Mouse (Mus musculus) cerebellum, adult (tissue): ENCODE results near the gene Tmem132e.

Source experiments
- ATAC-seq: cut with Nextera tagmentation; 2 replicates; pipeline ENCODE4 v1.9.2; 2017; ENCODE audit warnings: mild to moderate bottlenecking, moderate library complexity, mixed read lengths; ENCODE audit not compliant: insufficient number of reproducible peaks, low FRiP score, low TSS enrichment

Gene Tmem132e

GRCm38 (mm10) chr11:82423521-82423920 lies 34.8 kb downstream of the Tmem132e start:
- no peak for ATAC-seq

DNA sequence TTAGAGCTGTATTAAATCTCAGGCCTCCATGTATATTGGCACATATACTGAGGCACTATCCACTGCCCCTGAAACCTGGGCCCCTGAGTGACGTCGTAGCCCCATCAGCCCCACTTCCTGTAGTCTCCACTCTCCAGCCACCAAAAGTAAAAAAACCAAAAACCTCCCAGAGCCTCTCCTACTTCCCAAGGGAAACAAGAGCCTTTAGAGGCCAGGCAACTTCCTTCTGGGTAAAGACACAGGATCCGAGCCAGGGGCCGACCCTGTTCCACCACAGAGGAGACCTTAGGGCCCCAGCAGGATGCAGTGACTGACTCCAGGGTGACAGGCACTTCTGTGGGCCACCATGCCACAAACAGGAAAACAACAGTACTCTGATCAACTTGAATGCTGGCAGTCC lies 40.1 kb downstream of the Tmem132e start:
- no peak for ATAC-seq

- ATAC-seq: no peak
Measured at GRCm38 (mm10) chr11:82434091-82434831, 45.6 kb downstream of the Tmem132e start.

GRCm38 (mm10) chr11:82434832-82435182 lies 46.1 kb downstream of the Tmem132e start:
- no peak for ATAC-seq

DNA sequence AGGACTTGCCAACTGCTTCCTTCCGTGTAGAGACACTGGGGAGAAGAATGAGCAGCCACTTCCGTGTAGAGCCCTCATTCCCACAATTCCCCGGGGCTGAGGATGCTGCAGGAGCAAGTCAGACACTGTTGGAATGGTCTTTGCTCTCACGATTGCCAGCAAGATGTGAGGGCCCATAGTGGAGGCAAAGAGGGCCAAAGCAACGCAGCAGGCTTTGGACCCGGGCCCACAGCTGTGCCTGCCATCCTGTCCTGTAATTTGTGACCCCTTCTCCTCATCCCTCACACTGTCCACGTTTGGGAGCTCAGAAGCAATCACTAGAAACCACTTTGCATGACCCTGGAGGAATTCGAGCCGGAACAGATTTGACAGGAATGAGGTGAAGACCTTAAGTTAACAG lies 59.8 kb downstream of the Tmem132e start:
- ATAC-seq: no peak

DNA sequence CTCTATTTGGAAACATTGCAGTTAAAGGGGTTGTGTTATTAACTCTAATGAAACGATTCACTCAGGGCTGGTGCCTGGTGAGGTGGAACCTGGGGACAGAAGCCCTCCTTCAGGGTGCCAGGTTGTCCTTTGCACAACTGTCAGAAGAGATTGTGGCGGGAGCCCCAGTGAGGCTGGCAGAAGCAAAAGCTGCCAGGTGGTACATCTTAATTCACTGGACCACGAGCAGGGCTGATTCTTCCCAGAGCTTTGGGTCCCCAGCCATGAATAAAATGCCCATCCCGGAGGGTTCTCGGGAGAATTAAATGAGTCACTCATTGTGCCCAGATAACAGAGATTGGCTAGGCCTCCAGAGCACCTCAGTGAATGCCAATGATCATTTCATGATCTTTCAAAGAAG lies 63.8 kb downstream of the Tmem132e start:
- no peak for ATAC-seq

DNA sequence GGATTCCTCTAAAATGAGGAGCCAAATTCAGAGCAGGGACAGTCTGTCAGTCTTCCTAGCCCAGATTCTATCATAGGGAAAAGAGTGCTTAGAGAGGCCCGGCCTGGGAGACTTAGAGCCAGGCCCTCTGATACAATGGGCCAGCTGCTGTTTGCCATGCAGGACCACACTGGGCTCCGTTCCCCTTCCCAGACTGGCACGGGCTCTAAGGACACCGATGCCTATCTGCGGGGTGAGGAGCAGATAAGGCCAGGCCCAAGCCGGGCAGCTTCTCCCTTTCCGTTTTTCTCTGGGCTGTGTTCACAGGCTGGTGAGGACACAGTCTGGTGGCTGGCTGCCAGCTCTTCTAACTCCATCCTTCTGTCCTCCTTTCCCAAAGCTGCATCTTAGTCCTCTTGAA lies 64.5 kb downstream of the Tmem132e start:
- ATAC-seq: no peak

DNA sequence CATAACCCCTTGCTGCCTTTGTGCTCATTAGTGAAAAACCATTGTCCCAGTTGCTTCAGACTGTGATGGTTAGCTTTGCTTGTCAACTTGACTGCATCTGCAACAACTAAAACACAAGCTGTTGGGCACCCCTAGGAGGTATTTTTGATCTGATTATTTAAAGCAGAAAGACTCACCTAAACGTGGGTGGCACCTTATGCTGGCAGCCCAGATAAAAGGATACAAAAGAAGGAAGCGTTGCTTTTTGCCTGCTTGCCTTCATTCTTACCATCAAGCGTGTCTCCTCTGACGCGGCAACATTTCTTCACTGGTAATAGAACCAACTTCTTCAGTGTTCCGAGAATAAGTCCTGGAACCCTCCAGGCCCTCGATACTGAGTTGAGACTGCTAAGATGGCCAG lies 72.6 kb downstream of the Tmem132e start:
- no peak for ATAC-seq

DNA sequence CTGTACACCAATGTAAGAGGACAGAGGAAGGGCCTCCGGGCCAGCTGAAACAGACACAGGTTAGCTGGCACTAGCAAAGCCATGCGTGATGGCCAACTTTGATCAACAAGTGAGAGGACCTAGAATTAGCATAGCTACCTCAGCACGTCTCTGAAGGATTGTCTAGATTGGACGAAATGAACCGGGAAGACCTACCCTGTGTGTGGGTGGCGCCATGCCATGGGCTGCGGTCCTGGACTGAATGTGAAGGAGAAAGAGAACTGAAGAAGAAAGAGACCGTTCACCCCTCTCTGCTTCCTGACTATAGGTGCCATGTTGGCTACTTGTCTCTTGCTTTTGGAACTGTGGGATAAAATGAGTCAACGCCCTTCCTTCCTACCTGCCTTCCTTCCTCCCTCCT lies 76.8 kb downstream of the Tmem132e start:
- no peak for ATAC-seq

DNA sequence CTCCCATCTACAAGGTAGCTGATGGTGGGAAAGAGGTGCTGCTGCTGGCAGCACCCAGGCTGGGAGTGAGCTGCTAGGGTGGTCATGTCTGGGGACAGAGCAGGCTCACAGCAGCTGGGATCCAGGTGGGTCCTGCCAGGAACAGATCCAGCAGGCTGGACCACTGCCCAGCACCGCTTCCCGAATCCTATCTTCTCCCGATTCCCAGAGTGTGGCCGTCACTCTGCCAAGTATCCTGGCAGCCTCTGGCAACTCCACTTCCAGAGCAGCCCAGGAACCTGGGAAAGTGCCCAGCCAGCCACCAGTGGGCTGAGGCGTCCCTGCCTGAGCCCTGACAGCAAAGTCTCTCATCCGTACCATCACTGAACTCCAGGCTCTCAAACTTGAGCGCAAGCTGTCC lies 78.5 kb downstream of the Tmem132e start:
- 0 out of 2 replicates have a peak, but pooled peaks have one; percentile 58 for ATAC-seq

- ATAC-seq: no peak
Measured at GRCm38 (mm10) chr11:82471076-82471475, 82.4 kb downstream of the Tmem132e start.

DNA sequence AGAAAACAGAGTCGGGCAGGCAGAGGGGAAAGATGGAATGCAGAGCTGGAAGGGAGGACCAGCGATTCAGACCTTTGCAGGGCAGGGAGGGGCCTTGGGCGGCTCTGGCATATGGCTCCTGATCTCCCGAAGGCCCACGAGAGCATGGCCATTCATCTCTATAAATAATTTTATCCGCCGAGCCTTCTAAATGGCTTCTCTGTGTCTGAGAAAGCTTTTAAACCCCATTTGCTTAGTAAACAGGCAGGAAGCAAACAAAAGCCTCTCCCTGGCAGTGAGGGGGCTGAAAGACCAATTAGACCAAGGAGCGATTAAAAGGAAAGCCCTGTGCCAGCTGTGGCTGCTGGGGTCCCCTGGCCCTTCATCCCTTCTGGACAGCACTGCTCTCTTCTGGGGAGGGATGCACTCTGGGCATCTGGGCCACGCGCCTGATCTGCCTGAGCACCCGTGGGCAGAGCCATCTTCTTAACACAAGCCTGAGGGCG lies 84.5 kb downstream of the Tmem132e start:
- no peak for ATAC-seq

- no peak for ATAC-seq
Measured at GRCm38 (mm10) chr11:82476092-82476491, 87.4 kb downstream of the Tmem132e start.

DNA sequence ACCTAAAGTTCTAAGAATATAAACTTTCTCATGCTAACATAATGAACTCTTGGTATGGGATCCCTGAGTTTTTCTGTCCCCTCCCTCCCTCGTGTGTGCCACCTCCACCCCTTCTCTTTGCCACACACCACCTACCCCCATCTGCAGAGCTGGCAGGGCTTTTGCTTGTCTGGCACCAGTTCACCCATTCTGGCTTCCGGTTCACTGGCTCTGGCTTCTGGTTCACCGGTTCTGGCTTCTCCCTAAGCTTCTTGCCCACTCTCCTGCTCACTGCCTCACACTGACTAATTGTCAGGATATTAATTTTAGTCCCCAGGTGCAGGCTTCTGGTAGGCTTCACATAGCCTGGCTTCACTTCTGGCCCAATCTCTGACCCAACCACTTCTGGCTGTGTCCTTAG lies 88.7 kb downstream of the Tmem132e start:
- ATAC-seq: no peak

DNA sequence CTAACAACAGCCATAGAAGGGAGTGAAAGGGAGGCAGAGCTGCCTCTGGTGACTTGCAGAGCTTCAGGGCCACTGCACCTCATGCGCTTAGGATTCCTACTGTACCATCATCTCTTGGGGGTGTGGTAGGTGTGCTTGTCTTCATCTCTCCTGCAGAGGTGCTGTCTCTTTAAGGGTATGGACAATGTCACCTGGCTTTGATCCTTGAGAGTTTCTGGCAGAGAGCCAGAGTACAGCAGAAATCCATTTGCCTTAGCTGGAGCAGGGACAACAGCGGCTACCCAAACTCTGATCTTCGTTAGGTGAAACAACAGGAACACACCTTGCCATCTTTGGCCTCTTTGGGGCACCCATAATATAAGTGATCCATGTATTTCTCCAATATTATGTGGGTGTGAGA lies 92.2 kb downstream of the Tmem132e start:
- no peak for ATAC-seq

GRCm38 (mm10) chr11:82487359-82488086 lies 98.8 kb downstream of the Tmem132e start:
- no peak for ATAC-seq

DNA sequence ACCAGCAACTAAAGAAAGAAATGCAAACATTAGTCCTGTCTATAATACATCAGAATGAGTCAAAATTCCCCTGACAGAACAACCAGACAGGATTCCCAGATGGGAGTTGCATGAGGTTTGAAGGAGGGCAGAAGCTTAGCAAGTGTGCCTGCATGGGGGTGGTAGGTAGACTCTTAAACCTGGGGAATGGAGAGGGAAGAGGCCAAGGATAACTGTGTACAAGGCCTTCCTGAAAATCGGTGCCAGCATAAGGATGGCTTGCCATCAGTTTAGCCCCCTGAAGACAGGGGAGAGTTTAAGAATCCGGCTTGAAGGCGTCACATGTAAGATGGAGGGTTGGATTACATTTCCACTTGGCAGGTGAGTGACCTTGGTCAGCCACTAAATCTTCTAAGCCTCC lies 102.2 kb downstream of the Tmem132e start:
- ATAC-seq: no peak
